Mouse (Mus musculus) lung, postnatal 0 days (tissue): ENCODE results near the gene Shisa6.

Source experiments
- CTCF ChIP-seq: IDR thresholded peaks from 2 replicates; pipeline ENCODE4 v1.5.1; 2016; ENCODE audit warnings: antibody characterized with exemption, mild to moderate bottlenecking
- EP300 ChIP-seq: IDR thresholded peaks from 2 replicates; pipeline ENCODE4 v1.6.1; 2016; ENCODE audit warnings: antibody characterized with exemption, mild to moderate bottlenecking, control low read depth

- no peak for TF ChIP-seq CTCF
- no peak for TF ChIP-seq EP300
These were observed at the start of gene Shisa6 for GRCm38 (mm10) chr11:66525371-66526045.
